Mouse (Mus musculus) midbrain, embryonic 15.5 days (tissue): ENCODE results near the gene Ptchd1. TPM values are rescaled to one million over a fixed set of nuclear protein-coding genes. Genes with fewer than 3 reads are reported as not detected.

Experiments used
- ATAC-seq: fragments of 200-750 bp; cut with Nextera tagmentation; replicated peaks from 2 replicates; pipeline ENCODE4 v1.8.0; 2017; ENCODE audit warnings: moderate TSS enrichment
- H3K27ac ChIP-seq: fragments of 300-500 bp; sonication (generic); 2 replicates; pipeline ENCODE4 v1.5.1; 2015; ENCODE audit warnings: mild to moderate bottlenecking, inconsistent platforms
- H3K27me3 ChIP-seq: fragments of 300-500 bp; sonication (generic); replicated peaks from 2 replicates; pipeline ENCODE4 v1.6.1; 2015; ENCODE audit warnings: inconsistent platforms
- H3K36me3 ChIP-seq: fragments of 300-500 bp; sonication (generic); replicated peaks from 2 replicates; pipeline ENCODE4 v1.6.1; 2015; ENCODE audit warnings: inconsistent platforms
- H3K4me1 ChIP-seq: fragments of 300-500 bp; sonication (generic); 2 replicates; pipeline ENCODE4 v1.6.1; 2015; ENCODE audit warnings: inconsistent platforms
- H3K4me2 ChIP-seq: fragments of 300-500 bp; sonication (generic); 2 replicates; pipeline ENCODE4 v1.6.1; 2015; ENCODE audit warnings: inconsistent platforms, mild to moderate bottlenecking, moderate library complexity
- H3K4me3 ChIP-seq: fragments of 300-500 bp; sonication (generic); 2 replicates; pipeline ENCODE4 v1.5.1; 2015; ENCODE audit warnings: mild to moderate bottlenecking, inconsistent platforms
- H3K9ac ChIP-seq: fragments of 300-500 bp; sonication (generic); 2 replicates; pipeline ENCODE4 v1.6.1; 2015; ENCODE audit warnings: mild to moderate bottlenecking, inconsistent platforms
- H3K9me3 ChIP-seq: fragments of 300-500 bp; sonication (generic); 2 replicates; pipeline ENCODE4 v1.6.1; 2016; ENCODE audit warnings: inconsistent platforms
- WGBS: fragments of 180-500 bp; shearing (Covaris S2); methylation state at CpG from one replicate; pipeline ENCODE4 v1.1.7; 2015; ENCODE audit warnings: mixed read lengths; 5-methylcytosine and 5-hydroxymethylcytosine counted together
- polyA plus RNA-seq: library from polyadenylated mRNA; unstranded; fragments of >200 nt; fragmentation: Nextera tagmentation; extraction: Ambion mirVana; gene quantifications from 2 replicates; pipeline ENCODE4 v1.2.1, GENCODE M21; 2015

Ptchd1 gene
- polyA plus RNA-seq, result 12.0 and 13.2 TPM in 2 replicates

DNA sequence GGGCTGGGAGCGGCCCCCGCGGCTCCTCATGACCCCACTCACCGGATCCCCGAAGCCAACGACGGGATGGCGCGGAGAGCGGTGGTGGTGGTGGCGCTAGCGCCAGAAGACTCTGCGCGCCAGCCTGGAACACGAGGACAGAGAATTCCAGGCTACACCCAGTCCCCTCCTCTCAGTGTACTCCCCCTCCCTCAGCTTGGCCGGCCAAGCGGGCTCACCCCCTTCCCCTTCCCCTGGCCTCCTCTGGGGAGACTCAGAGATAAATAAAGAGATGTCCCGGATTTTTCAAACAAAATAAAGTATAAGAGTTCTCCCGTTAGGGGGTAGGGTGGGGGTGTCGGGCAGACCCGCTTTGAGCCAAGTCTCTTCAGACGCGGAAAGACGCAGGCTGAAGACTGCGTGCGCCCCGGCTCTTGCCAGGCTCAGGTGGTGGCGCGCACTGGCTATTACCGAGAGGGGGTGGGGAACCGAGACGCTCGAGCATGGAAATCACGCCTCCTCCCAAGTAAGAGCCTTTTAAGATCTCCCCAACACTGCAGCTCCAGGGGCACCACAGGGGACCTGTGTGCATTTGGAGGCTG is at the start of gene Ptchd1:
Ptchd1 (minus strand) TSS at position 114 of the 581 bp plus-strand sequence.
- Histone ChIP-seq H3K9ac (peak within 1 kb of the TSS; percentile 48), H3K36me3 (no peaks in the 10 kb centered on the region), H3K4me1 (0 out of 2 replicates have a peak, but pooled peaks cover 4% of the 10 kb centered on the region), H3K9me3 (no peaks in the 10 kb centered on the region), H3K4me3 (peak within 1 kb of the TSS; percentile 56), H3K27me3 (no peaks in the 10 kb centered on the region), H3K4me2 (peak within 1 kb of the TSS; percentile 71), H3K27ac (peak within 1 kb of the TSS; percentile 79)
- WGBS, result 22% methylated on average over 34 of the region's 34 CpGs
- ATAC-seq, result peak; percentile 85

DNA sequence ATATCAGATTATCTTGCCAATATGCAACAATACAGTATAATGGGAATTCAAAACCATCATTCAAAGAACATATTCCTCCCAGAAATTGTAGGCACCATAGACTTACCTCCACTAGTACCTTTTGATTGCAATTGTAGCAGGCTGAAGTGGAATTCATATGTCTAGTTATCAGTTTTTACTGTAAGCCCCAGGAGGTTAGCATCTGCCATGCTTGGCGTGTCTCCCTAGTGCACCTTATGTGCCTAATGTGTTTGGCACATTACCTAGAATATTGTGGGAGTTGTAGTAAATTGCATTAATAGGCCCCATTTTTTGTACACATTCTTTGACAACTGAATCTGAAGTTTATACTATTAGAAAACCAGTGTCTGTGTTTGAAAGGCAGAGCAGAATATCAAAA is 34.4 kb upstream of the Ptchd1 start:
- Histone ChIP-seq H3K4me2 (no peak overlapping the region), H3K9ac (no peak overlapping the region), H3K27ac (no peak overlapping the region), H3K4me3 (no peak overlapping the region), H3K27me3 (no peaks in the 10 kb centered on the region), H3K9me3 (no peaks in the 10 kb centered on the region), H3K36me3 (no peaks in the 10 kb centered on the region), H3K4me1 (no peaks in the 10 kb centered on the region)
- whole genome bisulfite sequencing, result 82% methylated on average over 1 of the region's 1 CpGs
- no peak for ATAC-seq

DNA sequence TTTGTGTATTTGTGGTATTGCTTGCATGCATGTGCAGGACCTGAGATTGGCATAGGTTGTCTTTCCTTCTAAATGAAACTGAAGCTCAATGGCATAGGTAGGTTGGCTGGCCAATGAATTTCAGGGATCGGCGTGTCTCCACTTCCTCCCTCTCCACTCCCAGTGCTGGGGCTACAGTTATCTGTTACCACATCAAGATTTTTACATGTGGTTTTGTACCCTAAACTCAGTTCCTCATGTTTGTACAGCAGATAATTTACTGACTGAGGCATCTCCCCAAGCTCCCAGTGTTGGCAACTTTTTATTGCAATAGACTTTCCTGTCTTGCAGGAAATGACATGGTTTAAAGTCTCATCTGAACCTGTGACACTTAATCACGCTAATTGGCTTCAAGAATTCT is 22.4 kb upstream of the Ptchd1 start:
- H3K27ac ChIP-seq, result no peak overlapping the region
- H3K9me3 ChIP-seq, result no peaks in the 10 kb centered on the region
- no peak overlapping the region for H3K4me3 ChIP-seq
- no peaks in the 10 kb centered on the region for H3K27me3 ChIP-seq
- H3K4me2 ChIP-seq, result no peak overlapping the region
- H3K4me1 ChIP-seq, result no peaks in the 10 kb centered on the region
- no peak for ATAC-seq
- H3K36me3 ChIP-seq, result no peaks in the 10 kb centered on the region
- H3K9ac ChIP-seq, result no peak overlapping the region
- WGBS, result 89% methylated on average over 3 of the region's 3 CpGs

DNA sequence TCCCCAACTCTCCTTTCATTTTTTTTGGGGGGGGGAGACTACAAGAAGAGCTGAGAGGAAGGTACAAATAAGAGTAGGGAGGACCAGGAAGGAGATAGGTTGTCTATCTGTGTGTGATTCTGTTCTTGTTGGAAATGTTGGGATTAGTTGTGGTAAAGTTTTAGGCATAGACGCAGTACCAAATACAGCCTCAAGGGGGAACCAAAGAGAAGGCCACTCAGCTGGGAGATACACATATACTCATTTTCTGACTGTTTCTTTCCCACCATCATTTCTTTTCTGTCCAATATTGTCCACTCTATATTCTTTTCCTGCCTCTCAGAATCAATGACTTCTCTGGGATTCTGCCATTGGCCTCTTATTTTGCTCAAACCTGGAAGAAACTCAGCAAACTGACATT is 20.4 kb upstream of the Ptchd1 start:
- no peaks in the 10 kb centered on the region for H3K4me1 ChIP-seq
- H3K27me3 ChIP-seq, result no peaks in the 10 kb centered on the region
- no peak for ATAC-seq
- no peaks in the 10 kb centered on the region for H3K9me3 ChIP-seq
- H3K36me3 ChIP-seq, result no peaks in the 10 kb centered on the region
- H3K4me3 ChIP-seq, result no peak overlapping the region
- no peak overlapping the region for H3K27ac ChIP-seq
- no peak overlapping the region for H3K4me2 ChIP-seq
- WGBS, result 21% methylated on average over 1 of the region's 1 CpGs
- H3K9ac ChIP-seq, result no peak overlapping the region

- ATAC-seq, result no peak
- H3K4me3 ChIP-seq, result peak overlapping the region; percentile 28
- H3K27ac ChIP-seq, result no peak overlapping the region
- no peaks in the 10 kb centered on the region for H3K27me3 ChIP-seq
- WGBS, result 15% methylated on average over 13 of the region's 13 CpGs
- no peaks in the 10 kb centered on the region for H3K36me3 ChIP-seq
- no peaks in the 10 kb centered on the region for H3K9me3 ChIP-seq
- H3K4me2 ChIP-seq, result peak overlapping the region; percentile 71
- no peak overlapping the region for H3K9ac ChIP-seq
- 0 out of 2 replicates have a peak, but pooled peaks cover 4% of the 10 kb centered on the region for H3K4me1 ChIP-seq
Observed at GRCm38 (mm10) chrX:155625671-155626196, 2.1 kb upstream of the Ptchd1 start.

GRCm38 (mm10) chrX:155624895-155625294 is 1.3 kb upstream of the Ptchd1 start:
- Histone ChIP-seq H3K36me3 (no peaks in the 10 kb centered on the region), H3K27ac (0 out of 2 replicates have a peak overlapping the region, but pooled peaks have one; percentile 79), H3K4me3 (peak overlapping the region; percentile 56), H3K4me2 (peak overlapping the region; percentile 71), H3K9ac (0 out of 2 replicates have a peak overlapping the region, but pooled peaks have one; percentile 48), H3K27me3 (no peaks in the 10 kb centered on the region), H3K4me1 (0 out of 2 replicates have a peak, but pooled peaks cover 4% of the 10 kb centered on the region), H3K9me3 (no peaks in the 10 kb centered on the region)
- peak; percentile 16 for ATAC-seq
- 17% methylated on average over 15 of the region's 15 CpGs for WGBS

GRCm38 (mm10) chrX:155624341-155624841 is 777 bp upstream of the Ptchd1 start, which contains the start of gene Gm15155:
Gene Gm15155 (plus strand): TSS chrX:155624741.
- ATAC-seq, result peak; percentile 50
- H3K9me3 ChIP-seq, result no peaks in the 10 kb centered on the region
- H3K4me1 ChIP-seq, result 0 out of 2 replicates have a peak, but pooled peaks cover 4% of the 10 kb centered on the region
- no peaks in the 10 kb centered on the region for H3K27me3 ChIP-seq
- H3K9ac ChIP-seq, result peak within 1 kb of the TSS; percentile 48
- no peaks in the 10 kb centered on the region for H3K36me3 ChIP-seq
- peak within 1 kb of the TSS; percentile 79 for H3K27ac ChIP-seq
- H3K4me2 ChIP-seq, result peak within 1 kb of the TSS; percentile 71
- 35% methylated on average over 19 of the region's 19 CpGs for WGBS
- peak within 1 kb of the TSS; percentile 56 for H3K4me3 ChIP-seq

- peak; percentile 79 for ATAC-seq
- 21% methylated on average over 50 of the region's 69 CpGs for WGBS
- peak overlapping the region; percentile 79 for H3K27ac ChIP-seq
Observed at GRCm38 (mm10) chrX:155622961-155623599, 534 bp downstream of the Ptchd1 start.

DNA sequence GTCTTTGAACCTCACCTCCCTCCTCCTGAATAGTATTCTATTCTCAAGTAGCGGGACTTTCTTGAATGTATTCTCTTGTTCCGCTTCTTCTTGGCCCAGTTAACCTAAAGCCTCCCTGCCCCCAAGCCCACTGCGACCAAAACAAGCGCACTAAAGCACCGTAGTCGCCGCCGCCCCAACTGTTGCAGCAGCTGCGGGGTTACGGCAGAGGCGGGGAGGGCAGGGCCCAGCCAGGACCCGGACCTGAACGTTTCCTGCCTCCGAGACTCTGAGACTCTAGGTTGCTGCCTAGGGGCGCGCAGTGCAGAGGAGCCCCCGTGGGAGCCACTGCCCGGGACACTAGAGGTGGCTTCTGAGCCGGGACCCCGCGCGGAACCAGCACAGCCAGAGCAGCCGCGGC is 1.1 kb downstream of the Ptchd1 start:
- Histone ChIP-seq H3K4me1 (0 out of 2 replicates have a peak, but pooled peaks cover 4% of the 10 kb centered on the region), H3K4me3 (peak overlapping the region; percentile 56), H3K27me3 (no peaks in the 10 kb centered on the region), H3K27ac (peak overlapping the region; percentile 79), H3K9ac (peak overlapping the region; percentile 48), H3K36me3 (no peaks in the 10 kb centered on the region), H3K9me3 (no peaks in the 10 kb centered on the region), H3K4me2 (peak overlapping the region; percentile 71)
- peak; percentile 27 for ATAC-seq
- 28% methylated on average over 24 of the region's 24 CpGs for WGBS

More at GRCm38 (mm10) chrX:155622961-155623599, 534 bp downstream of the Ptchd1 start:
- Histone ChIP-seq H3K4me3 (peak overlapping the region; percentile 56), H3K9ac (peak overlapping the region; percentile 48), H3K4me1 (0 out of 2 replicates have a peak, but pooled peaks cover 4% of the 10 kb centered on the region), H3K9me3 (no peaks in the 10 kb centered on the region), H3K4me2 (peak overlapping the region; percentile 71), H3K36me3 (no peaks in the 10 kb centered on the region), H3K27me3 (no peaks in the 10 kb centered on the region)

DNA sequence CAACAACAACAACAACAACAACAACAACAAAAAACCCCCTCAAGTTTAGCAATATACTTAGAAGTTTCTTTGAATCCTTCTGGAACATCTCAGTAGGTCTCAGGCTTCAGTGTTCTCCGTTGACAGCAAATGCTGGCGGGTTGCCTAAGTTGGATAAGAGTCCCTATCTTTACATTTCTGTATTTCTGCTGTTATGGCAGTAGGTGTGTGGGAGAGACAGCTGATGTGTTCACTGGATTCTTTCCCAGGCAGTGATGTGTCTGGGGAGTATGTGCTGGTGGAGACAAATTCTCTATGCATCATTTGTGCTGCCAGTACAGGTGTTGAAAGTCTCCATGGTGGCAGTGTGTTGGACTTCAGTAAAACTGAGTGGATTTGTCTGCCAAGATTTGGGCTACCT is 22.4 kb downstream of the Ptchd1 start:
- WGBS, result 91% methylated on average over 2 of the region's 2 CpGs
- Histone ChIP-seq H3K4me1 (no peaks in the 10 kb centered on the region), H3K27ac (no peak overlapping the region), H3K9me3 (no peaks in the 10 kb centered on the region), H3K27me3 (no peaks in the 10 kb centered on the region), H3K4me3 (no peak overlapping the region), H3K4me2 (no peak overlapping the region), H3K9ac (no peak overlapping the region), H3K36me3 (no peaks in the 10 kb centered on the region)
- no peak for ATAC-seq

GRCm38 (mm10) chrX:155596390-155596789 is 27.2 kb downstream of the Ptchd1 start:
- H3K36me3 ChIP-seq, result no peaks in the 10 kb centered on the region
- no peak for ATAC-seq
- H3K27ac ChIP-seq, result no peak overlapping the region
- H3K9me3 ChIP-seq, result no peaks in the 10 kb centered on the region
- no peak overlapping the region for H3K4me3 ChIP-seq
- no peaks in the 10 kb centered on the region for H3K27me3 ChIP-seq
- no peak overlapping the region for H3K9ac ChIP-seq
- no peaks in the 10 kb centered on the region for H3K4me1 ChIP-seq
- no peak overlapping the region for H3K4me2 ChIP-seq

- no peak overlapping the region for H3K27ac ChIP-seq
- ATAC-seq, result no peak
- WGBS, result 21% methylated on average over 1 of the region's 1 CpGs
Observed at GRCm38 (mm10) chrX:155594685-155595084, 28.9 kb downstream of the Ptchd1 start.

More at GRCm38 (mm10) chrX:155594685-155595084, 28.9 kb downstream of the Ptchd1 start:
- Histone ChIP-seq H3K4me1 (no peaks in the 10 kb centered on the region), H3K27me3 (no peaks in the 10 kb centered on the region), H3K9ac (no peak overlapping the region), H3K4me2 (no peak overlapping the region), H3K4me3 (no peak overlapping the region), H3K9me3 (no peaks in the 10 kb centered on the region), H3K36me3 (no peaks in the 10 kb centered on the region)
